Mouse (Mus musculus) hindbrain, embryonic 11.5 days (tissue): ENCODE data around the gene Asb16. TPM values are rescaled to one million over a fixed set of nuclear protein-coding genes. Genes with fewer than 3 reads are reported as not detected.

ENCODE experiments used
- ATAC-seq: fragments of 200-750 bp; cut with Nextera tagmentation; 2 replicates; pipeline ENCODE4 v1.8.0; 2017; ENCODE audit warnings: mild to moderate bottlenecking, moderate TSS enrichment, moderate library complexity; ENCODE audit not compliant: low FRiP score
- DNase-seq: peaks from one replicate; pipeline ENCODE4 v3.0.0-alpha.2; 2015; ENCODE audit warnings: low spot score
- H3K27ac ChIP-seq: fragments of 300-500 bp; sonication (generic); 2 replicates; pipeline ENCODE4 v1.5.1; 2014; ENCODE audit warnings: mild to moderate bottlenecking, low read depth, low read length
- H3K27me3 ChIP-seq: fragments of 300-500 bp; sonication (generic); 2 replicates; pipeline ENCODE4 v1.6.1; 2014; ENCODE audit warnings: mild to moderate bottlenecking, low read length, moderate library complexity, mixed read lengths; ENCODE audit not compliant: control insufficient read depth, insufficient read depth
- H3K36me3 ChIP-seq: fragments of 300-500 bp; sonication (generic); 2 replicates; pipeline ENCODE4 v1.6.1; 2014; ENCODE audit warnings: mild to moderate bottlenecking, low read length, moderate library complexity, mixed read lengths; ENCODE audit not compliant: control insufficient read depth, insufficient read depth
- H3K4me1 ChIP-seq: fragments of 300-500 bp; sonication (generic); replicated peaks from 2 replicates; pipeline ENCODE4 v1.6.1; 2014; ENCODE audit warnings: low read length, mixed read lengths; ENCODE audit not compliant: control insufficient read depth, insufficient read depth
- H3K4me2 ChIP-seq: fragments of 300-500 bp; sonication (generic); replicated peaks from 2 replicates; pipeline ENCODE4 v1.6.1; 2014; ENCODE audit warnings: mild to moderate bottlenecking, low read depth, low read length
- H3K4me3 ChIP-seq: fragments of 300-500 bp; sonication (generic); 2 replicates; pipeline ENCODE4 v1.5.1; 2014; ENCODE audit warnings: low read depth, low read length
- H3K9ac ChIP-seq: fragments of 300-500 bp; sonication (generic); 2 replicates; pipeline ENCODE4 v1.6.1; 2014; ENCODE audit warnings: low read depth, low read length
- H3K9me3 ChIP-seq: fragments of 300-500 bp; sonication (generic); 2 replicates; pipeline ENCODE4 v1.6.1; 2016; ENCODE audit warnings: low read length; ENCODE audit not compliant: control insufficient read depth
- WGBS: fragments of 180-500 bp; shearing (Covaris S2); extraction: QIAGEN DNeasy Blood & Tissue Kit; methylation state at CpG from one replicate; pipeline ENCODE4 v1.1.7; 2014; 5-methylcytosine and 5-hydroxymethylcytosine counted together
- polyA plus RNA-seq: library from polyadenylated mRNA; unstranded; fragments of >200 nt; fragmentation: Nextera tagmentation; extraction: Ambion mirVana; gene quantifications from 2 replicates; pipeline ENCODE4 v1.2.1, GENCODE M21; 2014

Gene Asb16
- polyA plus RNA-seq, 1 experiment from 2014 or later, result 0.06 TPM

- Histone ChIP-seq H3K4me1 (peaks cover 3% of the 10 kb centered on the region), H3K36me3 (no peaks in the 10 kb centered on the region; the same call in 1 of the 2 replicates), H3K4me3 (peak overlapping the region; percentile 73), H3K27me3 (no peaks in the 10 kb centered on the region), H3K9ac (peak overlapping the region; percentile 81), H3K9me3 (no peaks in the 10 kb centered on the region), H3K4me2 (peak overlapping the region; percentile 80), H3K27ac (peak overlapping the region; percentile 69)
- ATAC-seq (peak; percentile 82), DNase-seq (no peak)
- WGBS, result 6% methylated on average over 31 of the region's 31 CpGs
Observed at GRCm38 (mm10) chr11:102285095-102285834, 16.7 kb downstream of the Asb16 start.

- Histone ChIP-seq H3K36me3 (peaks cover 14% of the 10 kb centered on the region), H3K27ac (no peak overlapping the region), H3K4me1 (peaks cover 3% of the 10 kb centered on the region), H3K9ac (no peak overlapping the region), H3K4me3 (no peak overlapping the region), H3K4me2 (no peak overlapping the region), H3K27me3 (no peaks in the 10 kb centered on the region), H3K9me3 (no peaks in the 10 kb centered on the region)
- 89% methylated on average over 8 of the region's 8 CpGs for WGBS
- no peak for ATAC-seq
- DNase-seq, result no peak
Observed at GRCm38 (mm10) chr11:102287485-102287884, 18.9 kb downstream of the Asb16 start.

GRCm38 (mm10) chr11:102288027-102288804 lies 19.7 kb downstream of the Asb16 start:
- WGBS, result 90% methylated on average over 8 of the region's 8 CpGs
- ATAC-seq (no peak), DNase-seq (no peak)
- no peak overlapping the region for H3K4me2 ChIP-seq
- H3K4me1 ChIP-seq, result peaks cover 3% of the 10 kb centered on the region
- no peak overlapping the region for H3K9ac ChIP-seq
- no peaks in the 10 kb centered on the region for H3K9me3 ChIP-seq
- no peaks in the 10 kb centered on the region for H3K27me3 ChIP-seq
- H3K4me3 ChIP-seq, result no peak overlapping the region
- H3K36me3 ChIP-seq, result peaks cover 14% of the 10 kb centered on the region
- no peak overlapping the region for H3K27ac ChIP-seq

- H3K9ac ChIP-seq, result no peak overlapping the region
- 78% methylated on average over 2 of the region's 2 CpGs for WGBS
- no peak overlapping the region for H3K4me2 ChIP-seq
- H3K27me3 ChIP-seq, result no peaks in the 10 kb centered on the region
- H3K4me3 ChIP-seq, result no peak overlapping the region
- no peak for ATAC-seq
- peaks cover 14% of the 10 kb centered on the region for H3K36me3 ChIP-seq
- H3K4me1 ChIP-seq, result peaks cover 3% of the 10 kb centered on the region
- no peak overlapping the region for H3K27ac ChIP-seq
- no peak for DNase-seq
- no peaks in the 10 kb centered on the region for H3K9me3 ChIP-seq
Observed at GRCm38 (mm10) chr11:102288913-102289312, 20.4 kb downstream of the Asb16 start.

GRCm38 (mm10) chr11:102289511-102290100 lies 21.1 kb downstream of the Asb16 start:
- Histone ChIP-seq H3K4me2 (no peak overlapping the region), H3K9ac (no peak overlapping the region), H3K9me3 (no peaks in the 10 kb centered on the region), H3K4me1 (peaks cover 4% of the 10 kb centered on the region), H3K27ac (no peak overlapping the region; the same call in 1 of the 2 replicates), H3K27me3 (no peaks in the 10 kb centered on the region), H3K36me3 (peaks cover 14% of the 10 kb centered on the region), H3K4me3 (no peak overlapping the region)
- 56% methylated on average over 6 of the region's 6 CpGs for WGBS
- ATAC-seq (no peak), DNase-seq (no peak)

- Histone ChIP-seq H3K9me3 (no peaks in the 10 kb centered on the region), H3K9ac (no peak overlapping the region), H3K27me3 (no peaks in the 10 kb centered on the region), H3K4me2 (no peak overlapping the region), H3K36me3 (peaks cover 14% of the 10 kb centered on the region), H3K4me3 (no peak overlapping the region), H3K4me1 (peaks cover 9% of the 10 kb centered on the region), H3K27ac (no peak overlapping the region)
- DNase-seq (no peak), ATAC-seq (no peak)
- 84% methylated on average over 4 of the region's 4 CpGs for whole genome bisulfite sequencing
Observed at GRCm38 (mm10) chr11:102290141-102290540, 21.6 kb downstream of the Asb16 start.

GRCm38 (mm10) chr11:102291051-102291535 lies 22.6 kb downstream of the Asb16 start:
- WGBS, result 87% methylated on average over 11 of the region's 11 CpGs
- no peaks in the 10 kb centered on the region for H3K9me3 ChIP-seq
- no peak overlapping the region for H3K27ac ChIP-seq
- ATAC-seq, result no peak
- H3K4me2 ChIP-seq, result no peak overlapping the region
- H3K27me3 ChIP-seq, result no peaks in the 10 kb centered on the region
- H3K36me3 ChIP-seq, result peaks cover 14% of the 10 kb centered on the region
- H3K9ac ChIP-seq, result no peak overlapping the region
- no peak overlapping the region for H3K4me3 ChIP-seq
- H3K4me1 ChIP-seq, result peaks cover 8% of the 10 kb centered on the region
- no peak for DNase-seq

- Histone ChIP-seq H3K9ac (no peak overlapping the region), H3K9me3 (no peaks in the 10 kb centered on the region), H3K4me2 (no peak overlapping the region), H3K27me3 (no peaks in the 10 kb centered on the region), H3K4me3 (no peak overlapping the region), H3K27ac (no peak overlapping the region), H3K4me1 (peaks cover 8% of the 10 kb centered on the region), H3K36me3 (peaks cover 14% of the 10 kb centered on the region)
- DNase-seq, result no peak
- no peak for ATAC-seq
- 94% methylated on average over 13 of the region's 13 CpGs for WGBS
Observed at GRCm38 (mm10) chr11:102293971-102294370, 25.4 kb downstream of the Asb16 start.
